Mouse (Mus musculus): ENCODE results near the gene Numa1.

DNA sequence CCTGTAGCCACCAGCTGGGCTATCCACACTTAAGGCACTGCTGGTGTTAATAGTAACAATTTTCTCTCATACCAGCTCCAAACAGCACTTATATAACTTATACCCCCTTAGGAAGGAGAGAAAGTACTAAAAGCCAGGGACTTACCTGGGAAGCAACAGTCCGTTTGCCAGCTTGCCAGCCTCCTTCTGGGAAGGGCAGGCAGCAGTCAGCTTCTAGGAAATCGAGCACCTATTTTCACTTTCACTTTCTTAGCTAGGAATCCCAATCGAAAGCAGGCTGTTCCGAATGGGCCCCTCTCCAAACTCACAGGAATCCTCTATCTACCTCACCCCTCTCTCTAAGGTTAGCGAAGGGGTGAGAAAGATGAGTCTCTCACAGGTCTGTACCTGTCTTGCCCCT is 83.5 kb downstream of the Numa1 start:
- no peak for TF ChIP-seq CTCF (IDR thresholded peaks at IDR 0.05; ENCODE audit: borderline replicate concordance, insufficient read depth, low read depth, low read length)
- TF ChIP-seq POLR2A (IDR thresholded peaks at IDR 0.05; ENCODE audit: borderline replicate concordance, insufficient read depth, low read length) = no peak
